Comparison of ENCODE assay signal across 9 mouse cellular contexts in genomic region chr7:60004606-60005330, GRCm38 (mm10). TPM values are rescaled to one million over a fixed set of nuclear protein-coding genes. Genes with fewer than 3 reads are reported as not detected.
DNase-seq lines count a peak whose midpoint lies in the region; ATAC-seq and TF ChIP-seq lines count a peak whose summit lies in the region.
"Had no signal": no experiment of that assay in that cellular context is flagged by ENCODE, and none has a peak within 500 bp of the region (broad histone marks: within the 10 kb centered on the region; RNA-seq: fewer than 3 reads in every experiment).

Gene Snurf, minus strand, starts transcription at chr7:60005049.
Gene Gm38393, minus strand, starts transcription at chr7:60005064.

- peak within 1 kb of the TSS; percentile 30 for H3K4me3 ChIP-seq in spleen, adult 2 months (ENCODE audit: extremely low read depth, insufficient read depth, insufficient read length)
- peak within 1 kb of the TSS; percentile 63 for H3K4me3 ChIP-seq in embryonic facial prominence, embryonic 10.5 days
- peak within 1 kb of the TSS; percentile 86 for H3K4me3 ChIP-seq in kidney, adult 2 months (ENCODE audit: insufficient read depth, low read depth, low read length)
- peak within 1 kb of the TSS; percentile 49 for H3K4me3 ChIP-seq in limb, embryonic 11.5 days (ENCODE audit: low read depth, low read length)
- H3K4me3 ChIP-seq in midbrain, embryonic 15.5 days: peak within 1 kb of the TSS; percentile 71
- peak within 1 kb of the TSS; percentile 52 for H3K4me3 ChIP-seq in stomach, embryonic 15.5 days (replicated peaks)

- no peaks in the 10 kb centered on the region for H3K36me3 ChIP-seq in spleen, adult 2 months (ENCODE audit: control insufficient read depth, insufficient read depth, low read length)
- H3K36me3 ChIP-seq in embryonic facial prominence, embryonic 10.5 days (replicated peaks): no peaks in the 10 kb centered on the region
- no peaks in the 10 kb centered on the region for H3K36me3 ChIP-seq in kidney, adult 2 months (ENCODE audit: control insufficient read depth, insufficient read depth, low read length)
- H3K36me3 ChIP-seq in limb, embryonic 11.5 days (ENCODE audit: control insufficient read depth, insufficient read depth, low read length): no peaks in the 10 kb centered on the region
- no peaks in the 10 kb centered on the region for H3K36me3 ChIP-seq in midbrain, embryonic 15.5 days (replicated peaks)
- H3K36me3 ChIP-seq in stomach, embryonic 15.5 days: no peaks in the 10 kb centered on the region

- H3K9me3 ChIP-seq in embryonic facial prominence, embryonic 10.5 days: peaks cover 26% of the 10 kb centered on the region
- peaks cover 10% of the 10 kb centered on the region; the same call in 1 of the 2 replicates for H3K9me3 ChIP-seq in limb, embryonic 11.5 days (ENCODE audit: control insufficient read depth, low read length)
- H3K9me3 ChIP-seq in midbrain, embryonic 15.5 days: peaks cover 9% of the 10 kb centered on the region
- H3K9me3 ChIP-seq in stomach, embryonic 15.5 days: no peaks in the 10 kb centered on the region

- peak in 1 of 2 experiments; percentile 4 for DNase-seq in spleen, adult 2 months (ENCODE audit: low read depth in 1 of 2, low spot score in 2 of 2)
- DNase-seq in spleen, adult 12 weeks (ENCODE audit: low spot score): no peak
- DNase-seq in embryonic facial prominence, embryonic 10.5 days (ENCODE audit: low spot score): peak; percentile 79
- DNase-seq in heart, adult 18-20 months: peak; percentile 69 to 71
- DNase-seq in kidney, adult 2 months: peak; percentile 78
- DNase-seq in limb, embryonic 11.5 days (ENCODE audit: low spot score): peak; percentile 73

- no peak for ATAC-seq in limb, embryonic 11.5 days (ENCODE audit: insufficient number of reproducible peaks, low FRiP score, low TSS enrichment, low read depth)
- ATAC-seq in midbrain, embryonic 15.5 days (replicated peaks): peak; percentile 70
- ATAC-seq in stomach, embryonic 15.5 days (ENCODE audit: insufficient read depth, low FRiP score, low read depth): 0 out of 2 replicates have a peak, but pooled peaks have one; percentile 52

- H3K27me3 ChIP-seq in spleen, adult 2 months (ENCODE audit: control insufficient read depth, insufficient read depth, low read length): no peaks in the 10 kb centered on the region
- H3K27me3 ChIP-seq in embryonic facial prominence, embryonic 10.5 days (replicated peaks; ENCODE audit: low read depth, poor library complexity, severe bottlenecking): no peaks in the 10 kb centered on the region
- H3K27me3 ChIP-seq in kidney, adult 2 months (replicated peaks; ENCODE audit: control insufficient read depth, insufficient read depth, low read length): no peaks in the 10 kb centered on the region
- H3K27me3 ChIP-seq in limb, embryonic 11.5 days (ENCODE audit: control insufficient read depth, insufficient read depth, low read length): no peaks in the 10 kb centered on the region
- no peaks in the 10 kb centered on the region for H3K27me3 ChIP-seq in midbrain, embryonic 15.5 days (replicated peaks)
- H3K27me3 ChIP-seq in stomach, embryonic 15.5 days (replicated peaks): no peaks in the 10 kb centered on the region
- H3K27me3 ChIP-seq: CH12.LX had no signal

- no peak within 1 kb of the TSS for H3K27ac ChIP-seq in spleen, adult 2 months (ENCODE audit: insufficient read depth, low read length)
- peak within 1 kb of the TSS; percentile 85 for H3K27ac ChIP-seq in embryonic facial prominence, embryonic 10.5 days (replicated peaks)
- no peak within 1 kb of the TSS for H3K27ac ChIP-seq in kidney, adult 2 months (ENCODE audit: insufficient read depth, low read depth, low read length)
- peak within 1 kb of the TSS; percentile 38 for H3K27ac ChIP-seq in limb, embryonic 11.5 days (replicated peaks; ENCODE audit: low read depth, low read length)
- H3K27ac ChIP-seq in midbrain, embryonic 15.5 days: peak within 1 kb of the TSS; percentile 92
- H3K27ac ChIP-seq in stomach, embryonic 15.5 days: peak within 1 kb of the TSS; percentile 6; the same call in 1 of the 2 replicates

- H3K4me1 ChIP-seq in spleen, adult 2 months (ENCODE audit: control insufficient read depth, insufficient read depth, insufficient read length): no peaks in the 10 kb centered on the region
- no peaks in the 10 kb centered on the region for H3K4me1 ChIP-seq in embryonic facial prominence, embryonic 10.5 days
- H3K4me1 ChIP-seq in kidney, adult 2 months (ENCODE audit: control insufficient read depth, insufficient read depth, low read length): no peaks in the 10 kb centered on the region
- H3K4me1 ChIP-seq in limb, embryonic 11.5 days (ENCODE audit: control insufficient read depth, insufficient read depth, low read length): no peaks in the 10 kb centered on the region
- no peaks in the 10 kb centered on the region for H3K4me1 ChIP-seq in midbrain, embryonic 15.5 days
- H3K4me1 ChIP-seq in stomach, embryonic 15.5 days: no peaks in the 10 kb centered on the region

- TF ChIP-seq CTCF in spleen, adult 2 months (IDR thresholded peaks at IDR 0.05; ENCODE audit: extremely low read depth, insufficient read depth, insufficient read length, insufficient replicate concordance): no peak
- TF ChIP-seq CTCF in kidney, adult 2 months (conservative IDR thresholded peaks at IDR 0.05; ENCODE audit: insufficient read depth, insufficient read length, low read depth, low read length): no peak

- no peak for TF ChIP-seq POLR2A in spleen, adult 2 months (IDR thresholded peaks at IDR 0.05; ENCODE audit: low read depth, low read length)
- no peak for TF ChIP-seq POLR2A in kidney, adult 2 months (IDR thresholded peaks at IDR 0.05; ENCODE audit: low read depth, low read length)

- WGBS in spleen, adult 2 months: 54% methylated on average over 30 of the region's 30 CpGs
- WGBS in embryonic facial prominence, embryonic 10.5 days: 43% methylated on average over 30 of the region's 30 CpGs
- WGBS in kidney, adult 2 months: 52% methylated on average over 30 of the region's 30 CpGs
- WGBS in limb, embryonic 11.5 days: 48% methylated on average over 30 of the region's 30 CpGs
- WGBS in midbrain, embryonic 15.5 days: 56% methylated on average over 30 of the region's 30 CpGs
- WGBS in stomach, embryonic 15.5 days: 44% methylated on average over 30 of the region's 30 CpGs

- peak within 1 kb of the TSS; percentile 55 for H3K9ac ChIP-seq in limb, embryonic 11.5 days (ENCODE audit: low read length)
- H3K9ac ChIP-seq in midbrain, embryonic 15.5 days: peak within 1 kb of the TSS; percentile 75
- peak within 1 kb of the TSS; percentile 16; the same call in 1 of the 2 replicates for H3K9ac ChIP-seq in stomach, embryonic 15.5 days

- peak within 1 kb of the TSS; percentile 49 for H3K4me2 ChIP-seq in limb, embryonic 11.5 days (ENCODE audit: low read depth, severe bottlenecking)
- peak within 1 kb of the TSS; percentile 45 for H3K4me2 ChIP-seq in midbrain, embryonic 15.5 days
- H3K4me2 ChIP-seq in stomach, embryonic 15.5 days: peak within 1 kb of the TSS; percentile 60

RNA-seq across cellular contexts. Expression of gene Snurf, which starts in this region (rescaled TPM):
- not detected in 2 replicates for polyA plus RNA-seq in spleen, adult 2 months (2012; rRNA removed)
- polyA plus RNA-seq in embryonic facial prominence, embryonic 10.5 days (2016; fragmentation: Nextera tagmentation; extraction: Ambion mirVana): 53.4 and 53.8 TPM in 2 replicates
- total RNA-seq in heart, adult 18-20 months (2021): 100 to 1,000 TPM; 244 to 292 TPM
- not detected in 2 replicates for polyA plus RNA-seq in kidney, adult 2 months (2012; rRNA removed)
- polyA plus RNA-seq in limb, embryonic 11.5 days (2014; fragmentation: Nextera tagmentation; extraction: Ambion mirVana): 38.2 and 55.3 TPM in 2 replicates
- 598 and 661 TPM in 2 replicates for polyA plus RNA-seq in midbrain, embryonic 15.5 days (2015; fragmentation: Nextera tagmentation; extraction: Ambion mirVana)
- 24.6 and 32.0 TPM in 2 replicates for polyA plus RNA-seq in stomach, embryonic 15.5 days (2015; fragmentation: Nextera tagmentation; extraction: Ambion mirVana)
- total RNA-seq: CH12.LX had no signal

RNA-seq across cellular contexts. Expression of gene Gm38393, which starts in this region (rescaled TPM):
- 0.06 and 1.2 TPM in 2 replicates for polyA plus RNA-seq in spleen, adult 2 months (2012; rRNA removed)
- polyA plus RNA-seq in embryonic facial prominence, embryonic 10.5 days (2016; fragmentation: Nextera tagmentation; extraction: Ambion mirVana): 1.4 and 2.0 TPM in 2 replicates
- total RNA-seq in heart, adult 18-20 months (2021): 1 to 10 TPM; 2.0 to 3.1 TPM
- polyA plus RNA-seq in kidney, adult 2 months (2012; rRNA removed): 0.30 and 0.33 TPM in 2 replicates
- 0.67 and 0.84 TPM in 2 replicates for polyA plus RNA-seq in limb, embryonic 11.5 days (2014; fragmentation: Nextera tagmentation; extraction: Ambion mirVana)
- 3.7 and 4.2 TPM in 2 replicates for polyA plus RNA-seq in midbrain, embryonic 15.5 days (2015; fragmentation: Nextera tagmentation; extraction: Ambion mirVana)
- 0.30 and 0.34 TPM in 2 replicates for polyA plus RNA-seq in stomach, embryonic 15.5 days (2015; fragmentation: Nextera tagmentation; extraction: Ambion mirVana)

Comparison
In these comparisons a context has a peak if more than half of its experiments do, and no peak if none do; other contexts are left out.
1. RNA of gene Snurf (polyA plus RNA-seq): 598 to 661 TPM in midbrain, embryonic 15.5 days; 38.2 to 55.3 TPM in limb, embryonic 11.5 days, 53.4 to 53.8 TPM in embryonic facial prominence, embryonic 10.5 days, 24.6 to 32.0 TPM in stomach, embryonic 15.5 days, not detected in spleen, adult 2 months and not detected in kidney, adult 2 months; every median in the first group is over 10 times any median in the second.
2. Peak in DNase-seq and H3K4me3 ChIP-seq in kidney, adult 2 months; RNA of the genes that start here not detected or under 1 TPM.
3. H3K27ac ChIP-seq: peak in embryonic facial prominence, embryonic 10.5 days (single experiment), limb, embryonic 11.5 days (single experiment), midbrain, embryonic 15.5 days (single experiment) and stomach, embryonic 15.5 days (single experiment); none in spleen, adult 2 months (single experiment) and kidney, adult 2 months (single experiment).
4. H3K4me3 ChIP-seq: peak in every context shown above with its lines; median percentile 86 in kidney, adult 2 months; 71 in midbrain, embryonic 15.5 days; 63 in embryonic facial prominence, embryonic 10.5 days; 52 in stomach, embryonic 15.5 days; 49 in limb, embryonic 11.5 days; 30 in spleen, adult 2 months.
5. H3K9ac ChIP-seq: peak in every context shown above with its lines; median percentile 75 in midbrain, embryonic 15.5 days; 55 in limb, embryonic 11.5 days; 16 in stomach, embryonic 15.5 days.
6. Peak in every context shown above with its lines, with median percentiles within 50 percentile points of each other: H3K4me2 ChIP-seq.